Mouse (Mus musculus): ENCODE measurements around the gene Chsy1. TPM values are rescaled to one million over a fixed set of nuclear protein-coding genes. Genes with fewer than 3 reads are reported as not detected.
"Not testable (repeated sequence)": the region's sequence is repeated elsewhere in the genome, so short reads cannot be mapped to it uniquely, and the experiment has no call there.

The Chsy1 gene
- polyA plus RNA-seq, 1 experiment from 2014 or later: 30.4 TPM

DNA sequence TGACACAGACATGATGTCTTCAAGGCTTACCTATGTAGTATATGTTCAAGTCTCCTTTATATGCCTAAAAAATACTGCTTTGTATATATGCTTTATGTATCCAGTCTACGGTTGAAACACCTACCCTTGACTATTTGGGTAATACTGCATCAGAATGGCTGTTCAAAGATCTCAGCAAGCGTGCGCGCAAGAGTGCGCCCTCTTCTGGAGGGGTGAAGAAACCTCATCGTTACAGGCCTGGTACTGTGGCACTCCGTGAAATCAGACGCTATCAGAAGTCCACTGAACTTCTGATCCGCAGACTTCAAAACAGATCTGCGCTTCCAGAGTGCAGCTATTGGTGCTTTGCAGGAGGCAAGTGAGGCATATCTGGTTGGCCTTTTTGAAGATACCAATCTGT, 81.1 kb downstream of the Chsy1 start:
- H3K4me3 ChIP-seq (ENCODE audit: low read depth, low read length); H3K27ac ChIP-seq (ENCODE audit: low read depth, low read length); H3K9ac ChIP-seq (ENCODE audit: low read depth, low read length); H3K9me3 ChIP-seq (ENCODE audit: control insufficient read depth, low read length); ATAC-seq (ENCODE audit: low FRiP score); H3K36me3 ChIP-seq (ENCODE audit: control insufficient read depth, insufficient read depth, low read length); H3K4me1 ChIP-seq (replicated peaks; ENCODE audit: control insufficient read depth, insufficient read depth, low read length); DNase-seq (ENCODE audit: low spot score); H3K4me2 ChIP-seq (replicated peaks; ENCODE audit: low read depth, low read length); H3K27me3 ChIP-seq (ENCODE audit: control insufficient read depth, insufficient read depth, low read length): not testable (repeated sequence)
- 91% methylated on average over 10 of the region's 10 CpGs for WGBS

DNA sequence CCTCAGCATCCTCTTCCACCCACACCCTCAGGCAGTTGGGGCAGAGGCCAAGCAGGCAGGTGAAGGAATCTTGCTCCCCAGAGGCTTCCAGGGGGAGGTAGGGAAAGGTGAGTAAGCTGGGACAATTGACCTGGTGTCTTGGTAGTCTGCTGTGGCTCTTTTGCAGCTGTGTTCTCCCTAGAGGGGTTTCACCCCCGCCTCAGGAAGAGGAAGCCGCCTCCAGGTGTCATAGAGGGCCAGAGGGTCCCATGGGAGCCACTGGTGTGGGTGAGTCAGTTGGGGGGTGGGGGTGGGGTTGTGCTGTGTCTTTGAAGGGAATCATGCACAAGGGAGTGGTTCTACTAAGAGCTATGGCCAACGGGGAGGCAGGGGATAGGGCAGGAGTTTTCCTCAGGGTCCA, 85.2 kb downstream of the Chsy1 start:
- H3K27ac ChIP-seq (ENCODE audit: low read depth, low read length): no peak overlapping the region
- DNase-seq (ENCODE audit: low spot score) (no peak), ATAC-seq (ENCODE audit: low FRiP score) (no peak)
- H3K9ac ChIP-seq (ENCODE audit: low read depth, low read length): no peak overlapping the region
- no peak overlapping the region for H3K4me2 ChIP-seq (replicated peaks; ENCODE audit: low read depth, low read length)
- no peaks in the 10 kb centered on the region for H3K27me3 ChIP-seq (ENCODE audit: control insufficient read depth, insufficient read depth, low read length)
- H3K9me3 ChIP-seq (ENCODE audit: control insufficient read depth, low read length): no peaks in the 10 kb centered on the region
- 80% methylated on average over 3 of the region's 3 CpGs for WGBS
- no peaks in the 10 kb centered on the region for H3K36me3 ChIP-seq (ENCODE audit: control insufficient read depth, insufficient read depth, low read length)
- H3K4me1 ChIP-seq (replicated peaks; ENCODE audit: control insufficient read depth, insufficient read depth, low read length): no peaks in the 10 kb centered on the region
- H3K4me3 ChIP-seq (ENCODE audit: low read depth, low read length): no peak overlapping the region

DNA sequence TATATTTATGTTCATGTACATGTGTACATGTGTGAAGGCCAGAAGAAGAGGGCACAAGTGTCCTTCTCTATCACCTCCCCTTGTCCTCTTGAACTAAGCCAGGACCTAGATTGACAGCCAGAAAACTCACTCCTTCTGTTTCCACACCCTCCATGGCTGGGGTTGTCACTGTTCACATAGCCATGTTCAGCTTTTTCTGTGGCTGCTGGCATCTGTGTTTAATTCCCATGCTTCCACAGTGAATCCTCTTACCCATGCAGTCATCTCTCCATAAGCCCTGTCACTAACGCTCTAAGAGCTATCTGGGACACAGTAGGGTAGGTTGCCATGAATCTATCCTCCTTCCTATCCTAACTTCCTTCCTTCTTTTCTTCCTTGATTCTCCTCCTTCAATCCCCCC, 86.6 kb downstream of the Chsy1 start:
- ATAC-seq (ENCODE audit: low FRiP score) (no peak), DNase-seq (ENCODE audit: low spot score) (no peak)
- Histone ChIP-seq H3K27ac (ENCODE audit: low read depth, low read length) (no peak overlapping the region), H3K27me3 (ENCODE audit: control insufficient read depth, insufficient read depth, low read length) (no peaks in the 10 kb centered on the region), H3K4me3 (ENCODE audit: low read depth, low read length) (no peak overlapping the region), H3K9ac (ENCODE audit: low read depth, low read length) (no peak overlapping the region), H3K36me3 (ENCODE audit: control insufficient read depth, insufficient read depth, low read length) (no peaks in the 10 kb centered on the region), H3K4me2 (replicated peaks; ENCODE audit: low read depth, low read length) (no peak overlapping the region), H3K9me3 (ENCODE audit: control insufficient read depth, low read length) (no peaks in the 10 kb centered on the region), H3K4me1 (replicated peaks; ENCODE audit: control insufficient read depth, insufficient read depth, low read length) (no peaks in the 10 kb centered on the region)
- WGBS: 79% methylated on average over 1 of the region's 1 CpGs

- Histone ChIP-seq H3K36me3 (ENCODE audit: control insufficient read depth, insufficient read depth, low read length) (no peaks in the 10 kb centered on the region), H3K9ac (ENCODE audit: low read depth, low read length) (no peak overlapping the region), H3K27me3 (ENCODE audit: control insufficient read depth, insufficient read depth, low read length) (no peaks in the 10 kb centered on the region), H3K4me2 (replicated peaks; ENCODE audit: low read depth, low read length) (no peak overlapping the region), H3K4me1 (replicated peaks; ENCODE audit: control insufficient read depth, insufficient read depth, low read length) (no peaks in the 10 kb centered on the region), H3K4me3 (ENCODE audit: low read depth, low read length) (no peak overlapping the region), H3K27ac (ENCODE audit: low read depth, low read length) (no peak overlapping the region), H3K9me3 (ENCODE audit: control insufficient read depth, low read length) (no peaks in the 10 kb centered on the region)
- no peak for DNase-seq (ENCODE audit: low spot score)
- WGBS: 88% methylated on average over 11 of the region's 11 CpGs
- no peak for ATAC-seq (ENCODE audit: low FRiP score)
Measured at GRCm38 (mm10) chr7:66196609-66197445, 87.5 kb downstream of the Chsy1 start.

GRCm38 (mm10) chr7:66198416-66198815, 89.1 kb downstream of the Chsy1 start:
- no peak overlapping the region for H3K4me3 ChIP-seq (ENCODE audit: low read depth, low read length)
- no peak for ATAC-seq (ENCODE audit: low FRiP score)
- WGBS: 87% methylated on average over 10 of the region's 10 CpGs
- no peaks in the 10 kb centered on the region for H3K4me1 ChIP-seq (replicated peaks; ENCODE audit: control insufficient read depth, insufficient read depth, low read length)
- no peak overlapping the region for H3K27ac ChIP-seq (ENCODE audit: low read depth, low read length)
- no peaks in the 10 kb centered on the region for H3K9me3 ChIP-seq (ENCODE audit: control insufficient read depth, low read length)
- H3K4me2 ChIP-seq (replicated peaks; ENCODE audit: low read depth, low read length): no peak overlapping the region
- H3K27me3 ChIP-seq (ENCODE audit: control insufficient read depth, insufficient read depth, low read length): no peaks in the 10 kb centered on the region
- DNase-seq (ENCODE audit: low spot score): no peak
- H3K36me3 ChIP-seq (ENCODE audit: control insufficient read depth, insufficient read depth, low read length): no peaks in the 10 kb centered on the region
- no peak overlapping the region for H3K9ac ChIP-seq (ENCODE audit: low read depth, low read length)

GRCm38 (mm10) chr7:66199391-66199831, 90.1 kb downstream of the Chsy1 start:
- 76% methylated on average over 5 of the region's 5 CpGs for WGBS
- no peaks in the 10 kb centered on the region for H3K9me3 ChIP-seq (ENCODE audit: control insufficient read depth, low read length)
- H3K27ac ChIP-seq (ENCODE audit: low read depth, low read length): peak overlapping the region; percentile 4; the same call in 1 of the 2 replicates
- no peak for ATAC-seq (ENCODE audit: low FRiP score)
- no peaks in the 10 kb centered on the region for H3K27me3 ChIP-seq (ENCODE audit: control insufficient read depth, insufficient read depth, low read length)
- H3K4me2 ChIP-seq (replicated peaks; ENCODE audit: low read depth, low read length): no peak overlapping the region
- no peak overlapping the region for H3K4me3 ChIP-seq (ENCODE audit: low read depth, low read length)
- H3K9ac ChIP-seq (ENCODE audit: low read depth, low read length): no peak overlapping the region
- no peak for DNase-seq (ENCODE audit: low spot score)
- H3K4me1 ChIP-seq (replicated peaks; ENCODE audit: control insufficient read depth, insufficient read depth, low read length): no peaks in the 10 kb centered on the region
- H3K36me3 ChIP-seq (ENCODE audit: control insufficient read depth, insufficient read depth, low read length): no peaks in the 10 kb centered on the region

DNA sequence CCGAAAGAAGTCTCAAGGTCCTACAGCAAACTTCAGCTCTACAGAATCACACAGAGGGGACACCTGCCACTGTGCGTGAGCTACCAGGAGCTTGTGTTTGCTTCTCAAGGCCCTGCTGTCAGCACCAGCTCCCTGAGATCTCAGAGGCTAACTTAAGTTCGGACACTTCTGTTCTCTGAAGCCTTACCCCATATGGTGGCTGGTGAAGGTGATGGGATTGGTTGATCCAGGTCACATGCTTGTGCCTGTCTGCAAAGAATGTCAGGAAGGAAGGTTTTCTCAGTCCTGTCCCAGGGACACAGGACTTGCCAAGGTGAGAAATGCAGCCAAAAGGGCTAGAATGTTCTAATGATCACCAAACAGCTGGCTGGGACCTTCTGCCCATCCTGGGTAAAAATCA, 91.1 kb downstream of the Chsy1 start:
- H3K27me3 ChIP-seq (ENCODE audit: control insufficient read depth, insufficient read depth, low read length): no peaks in the 10 kb centered on the region
- 86% methylated on average over 3 of the region's 3 CpGs for WGBS
- no peak for DNase-seq (ENCODE audit: low spot score)
- no peak overlapping the region for H3K4me2 ChIP-seq (replicated peaks; ENCODE audit: low read depth, low read length)
- no peaks in the 10 kb centered on the region for H3K4me1 ChIP-seq (replicated peaks; ENCODE audit: control insufficient read depth, insufficient read depth, low read length)
- H3K27ac ChIP-seq (ENCODE audit: low read depth, low read length): no peak overlapping the region
- H3K9me3 ChIP-seq (ENCODE audit: control insufficient read depth, low read length): no peaks in the 10 kb centered on the region
- ATAC-seq (ENCODE audit: low FRiP score): no peak
- no peak overlapping the region for H3K9ac ChIP-seq (ENCODE audit: low read depth, low read length)
- H3K36me3 ChIP-seq (ENCODE audit: control insufficient read depth, insufficient read depth, low read length): no peaks in the 10 kb centered on the region
- H3K4me3 ChIP-seq (ENCODE audit: low read depth, low read length): no peak overlapping the region

- DNase-seq (ENCODE audit: low spot score): no peak
- Histone ChIP-seq H3K4me3 (ENCODE audit: low read depth, low read length) (no peak overlapping the region), H3K9me3 (ENCODE audit: control insufficient read depth, low read length) (no peaks in the 10 kb centered on the region), H3K4me1 (replicated peaks; ENCODE audit: control insufficient read depth, insufficient read depth, low read length) (no peaks in the 10 kb centered on the region), H3K9ac (ENCODE audit: low read depth, low read length) (no peak overlapping the region), H3K27me3 (ENCODE audit: control insufficient read depth, insufficient read depth, low read length) (no peaks in the 10 kb centered on the region), H3K36me3 (ENCODE audit: control insufficient read depth, insufficient read depth, low read length) (no peaks in the 10 kb centered on the region), H3K4me2 (replicated peaks; ENCODE audit: low read depth, low read length) (no peak overlapping the region), H3K27ac (ENCODE audit: low read depth, low read length) (no peak overlapping the region)
- ATAC-seq (ENCODE audit: low FRiP score): no peak
- 52% methylated on average over 8 of the region's 8 CpGs for WGBS
Measured at GRCm38 (mm10) chr7:66200791-66201450, 91.6 kb downstream of the Chsy1 start.

GRCm38 (mm10) chr7:66201657-66202056, 92.3 kb downstream of the Chsy1 start:
- Histone ChIP-seq H3K4me3 (ENCODE audit: low read depth, low read length) (no peak overlapping the region), H3K36me3 (ENCODE audit: control insufficient read depth, insufficient read depth, low read length) (no peaks in the 10 kb centered on the region), H3K4me1 (replicated peaks; ENCODE audit: control insufficient read depth, insufficient read depth, low read length) (no peaks in the 10 kb centered on the region), H3K9ac (ENCODE audit: low read depth, low read length) (no peak overlapping the region), H3K27me3 (ENCODE audit: control insufficient read depth, insufficient read depth, low read length) (no peaks in the 10 kb centered on the region), H3K27ac (ENCODE audit: low read depth, low read length) (no peak overlapping the region), H3K9me3 (ENCODE audit: control insufficient read depth, low read length) (no peaks in the 10 kb centered on the region), H3K4me2 (replicated peaks; ENCODE audit: low read depth, low read length) (no peak overlapping the region)
- no peak for DNase-seq (ENCODE audit: low spot score)
- ATAC-seq (ENCODE audit: low FRiP score): no peak
- 85% methylated on average over 2 of the region's 2 CpGs for WGBS

All from hindbrain, embryonic 11.5 days (tissue).